21 mouse cellular contexts compared by ENCODE assay signal in genomic region chr11:7412631-7413030, GRCm38 (mm10).
"Had no signal": no experiment of that assay in that cellular context is flagged by ENCODE, and none has a peak within 500 bp of the region (broad histone marks: within the 10 kb centered on the region; RNA-seq: fewer than 3 reads in every experiment).

No protein-coding gene starts in this region.

- H3K36me3 ChIP-seq: lung, embryonic 15.5 days; midbrain, embryonic 13.5 days; neural tube, embryonic 13.5 days; neural tube, embryonic 15.5 days had no signal

- H3K9me3 ChIP-seq: lung, embryonic 15.5 days; midbrain, embryonic 13.5 days; neural tube, embryonic 13.5 days; neural tube, embryonic 15.5 days had no signal

- H3K4me2 ChIP-seq: lung, embryonic 15.5 days; midbrain, embryonic 11.5 days; midbrain, embryonic 13.5 days; neural tube, embryonic 13.5 days; neural tube, embryonic 15.5 days had no signal

- DNase-seq: lung, adult 2 months; lung, postnatal 14 days; lung, postnatal 36 days; retina, postnatal 1 day; right cerebral cortex, adult 18-20 months; right cerebral cortex, postnatal 25 days; right cerebral cortex, postnatal 4 days; spleen, adult 18-20 months; thymus, adult 18-20 months; thymus, postnatal 14 days; thymus, postnatal 36 days had no signal

- H3K4me3 ChIP-seq: lung, embryonic 15.5 days; megakaryocyte, embryonic 14.5 days; midbrain, embryonic 13.5 days; myocyte; neural tube, embryonic 13.5 days; neural tube, embryonic 15.5 days had no signal

- ATAC-seq: lung, postnatal 0 days; midbrain, embryonic 13.5 days; midbrain, embryonic 16.5 days had no signal

- H3K27ac ChIP-seq: lung, embryonic 15.5 days; macrophage; midbrain, embryonic 13.5 days; neural tube, embryonic 13.5 days; neural tube, embryonic 15.5 days had no signal

- H3K9ac ChIP-seq: lung, embryonic 15.5 days; midbrain, embryonic 13.5 days; neural tube, embryonic 13.5 days; neural tube, embryonic 15.5 days had no signal

- H3K4me1 ChIP-seq: lung, embryonic 15.5 days; megakaryocyte, embryonic 14.5 days; midbrain, embryonic 13.5 days; neural tube, embryonic 13.5 days; neural tube, embryonic 15.5 days had no signal

- H3K27me3 ChIP-seq: lung, embryonic 15.5 days; megakaryocyte, embryonic 14.5 days; midbrain, embryonic 13.5 days; neural tube, embryonic 13.5 days; neural tube, embryonic 15.5 days had no signal
